Mouse (Mus musculus): ENCODE measurements around the gene Gm10392. TPM values are rescaled to one million over a fixed set of nuclear protein-coding genes. Genes with fewer than 3 reads are reported as not detected.
A peak's percentile ranks its signal among the peaks of the same experiment; 100 is the strongest.

Gm10392 gene
- polyA plus RNA-seq, 1 experiment from 2014 or later, result not detected

DNA sequence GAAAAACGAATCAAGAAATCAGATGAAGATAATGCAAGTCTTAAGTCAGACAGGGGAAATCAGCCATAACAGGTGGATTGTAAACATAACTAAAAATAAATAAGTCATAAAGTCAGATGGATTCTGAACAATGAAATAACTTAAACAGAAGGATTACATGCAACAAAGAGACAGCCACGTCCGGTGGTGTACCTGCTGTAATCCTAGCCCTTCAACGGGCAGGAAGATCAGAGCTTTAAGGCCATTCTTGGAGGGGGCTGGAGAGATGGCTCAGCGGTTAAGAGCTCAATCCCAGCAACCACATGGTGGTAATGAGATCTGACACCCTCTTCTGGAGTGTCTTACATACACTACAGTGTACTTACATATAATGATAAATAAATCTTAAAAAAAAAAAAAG, 7.7 kb downstream of the Gm10392 start:
- Histone ChIP-seq H3K27ac (ENCODE audit: low read length) (no peak overlapping the region), H3K9ac (ENCODE audit: low read length) (no peak overlapping the region), H3K9me3 (ENCODE audit: control insufficient read depth, low read length) (no peaks in the 10 kb centered on the region), H3K27me3 (ENCODE audit: control insufficient read depth, insufficient read depth, low read depth, low read length) (peaks cover 8% of the 10 kb centered on the region; the same call in 1 of the 2 replicates), H3K4me2 (ENCODE audit: low read depth, low read length) (no peak overlapping the region), H3K36me3 (ENCODE audit: control insufficient read depth, insufficient read depth, low read length) (peaks cover 2% of the 10 kb centered on the region; the same call in 1 of the 2 replicates), H3K4me3 (ENCODE audit: low read length) (no peak overlapping the region), H3K4me1 (replicated peaks; ENCODE audit: control insufficient read depth, insufficient read depth, low read length) (peaks cover 41% of the 10 kb centered on the region)
- no peak for ATAC-seq (ENCODE audit: low read depth)
- 71% methylated on average over 5 of the region's 5 CpGs for WGBS

DNA sequence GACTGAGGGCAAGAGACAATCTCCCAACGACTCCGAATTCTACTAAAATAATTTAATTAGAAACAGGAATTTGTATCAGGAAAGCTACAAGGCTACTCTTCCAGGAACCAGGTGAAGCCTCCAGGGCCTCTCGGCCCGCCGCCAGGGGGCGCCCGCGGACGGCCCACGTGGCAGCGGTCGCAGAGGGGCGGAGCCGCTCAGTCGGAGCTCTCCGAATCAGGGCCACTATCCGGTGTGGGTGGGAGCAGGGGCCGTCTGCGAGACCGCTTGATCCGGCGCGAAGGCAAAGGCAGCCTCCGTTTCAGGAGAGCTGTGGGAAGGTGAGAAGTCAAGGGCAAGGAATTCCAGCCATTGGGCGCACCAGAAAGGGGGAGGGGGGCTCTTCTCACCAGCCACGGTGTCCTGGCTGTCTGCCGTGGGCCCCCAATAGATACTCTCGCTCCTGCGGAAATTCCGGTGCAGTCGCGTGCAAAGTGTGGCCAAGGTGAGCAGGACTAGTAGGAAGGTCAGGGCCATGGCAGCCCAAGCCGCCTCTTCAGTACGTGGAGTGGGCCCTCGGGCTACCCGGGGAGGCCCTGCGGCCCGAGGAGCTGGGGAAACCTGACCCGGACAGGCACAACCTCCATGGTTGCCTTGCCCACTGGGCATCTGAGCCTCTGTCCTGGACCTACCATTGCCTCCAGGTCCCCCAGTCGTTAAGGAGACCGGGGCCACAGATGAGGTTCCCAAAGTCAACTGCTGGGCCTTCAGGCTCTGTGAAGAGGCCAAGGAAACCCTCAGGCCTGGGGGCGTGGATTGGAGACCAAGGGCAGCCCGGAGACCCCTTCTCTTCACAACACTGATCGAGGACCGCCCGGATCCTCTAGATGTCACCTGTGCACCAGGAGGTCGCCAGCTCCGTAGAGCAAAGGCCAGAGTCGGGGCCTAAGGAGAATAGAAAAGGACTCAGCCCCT, 10.7 kb downstream of the Gm10392 start:
- 20% methylated on average over 48 of the region's 49 CpGs for WGBS
- Histone ChIP-seq H3K4me2 (ENCODE audit: low read depth, low read length) (peak overlapping the region; percentile 88), H3K4me1 (replicated peaks; ENCODE audit: control insufficient read depth, insufficient read depth, low read length) (peaks cover 16% of the 10 kb centered on the region), H3K9ac (ENCODE audit: low read length) (peak overlapping the region; percentile 66), H3K27ac (ENCODE audit: low read length) (no peak overlapping the region), H3K27me3 (ENCODE audit: control insufficient read depth, insufficient read depth, low read depth, low read length) (no peaks in the 10 kb centered on the region), H3K9me3 (ENCODE audit: control insufficient read depth, low read length) (no peaks in the 10 kb centered on the region), H3K36me3 (ENCODE audit: control insufficient read depth, insufficient read depth, low read length) (peaks cover 24% of the 10 kb centered on the region), H3K4me3 (ENCODE audit: low read length) (peak overlapping the region; percentile 46)
- peak; percentile 66 for ATAC-seq (ENCODE audit: low read depth)

DNA sequence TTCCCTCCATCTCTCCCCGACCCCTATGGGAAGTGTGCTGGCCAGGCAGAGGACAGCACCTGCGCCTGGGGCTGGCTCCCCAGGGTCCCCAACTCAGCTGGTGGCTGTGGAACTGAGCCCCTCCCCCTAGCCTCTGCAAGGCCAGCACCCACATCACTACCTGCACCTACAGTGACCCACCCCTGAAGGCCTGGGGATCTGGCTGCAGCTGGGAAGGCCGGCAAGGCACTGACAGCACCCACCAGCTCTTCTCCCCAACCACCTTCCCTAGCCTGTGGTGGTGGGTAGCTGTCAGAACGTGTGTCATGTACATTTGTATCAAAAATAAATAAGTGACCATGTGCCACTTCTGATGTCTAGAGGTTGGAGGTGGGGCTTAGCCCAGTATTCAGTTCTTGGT, 11.6 kb downstream of the Gm10392 start:
- H3K4me2 ChIP-seq (ENCODE audit: low read depth, low read length), result no peak overlapping the region
- no peak overlapping the region for H3K4me3 ChIP-seq (ENCODE audit: low read length)
- H3K9ac ChIP-seq (ENCODE audit: low read length), result no peak overlapping the region
- no peak for ATAC-seq (ENCODE audit: low read depth)
- H3K4me1 ChIP-seq (replicated peaks; ENCODE audit: control insufficient read depth, insufficient read depth, low read length), result peaks cover 15% of the 10 kb centered on the region
- H3K9me3 ChIP-seq (ENCODE audit: control insufficient read depth, low read length), result no peaks in the 10 kb centered on the region
- H3K27me3 ChIP-seq (ENCODE audit: control insufficient read depth, insufficient read depth, low read depth, low read length), result no peaks in the 10 kb centered on the region
- H3K27ac ChIP-seq (ENCODE audit: low read length), result no peak overlapping the region
- peaks cover 26% of the 10 kb centered on the region for H3K36me3 ChIP-seq (ENCODE audit: control insufficient read depth, insufficient read depth, low read length)
- WGBS, result 61% methylated on average over 4 of the region's 4 CpGs

DNA sequence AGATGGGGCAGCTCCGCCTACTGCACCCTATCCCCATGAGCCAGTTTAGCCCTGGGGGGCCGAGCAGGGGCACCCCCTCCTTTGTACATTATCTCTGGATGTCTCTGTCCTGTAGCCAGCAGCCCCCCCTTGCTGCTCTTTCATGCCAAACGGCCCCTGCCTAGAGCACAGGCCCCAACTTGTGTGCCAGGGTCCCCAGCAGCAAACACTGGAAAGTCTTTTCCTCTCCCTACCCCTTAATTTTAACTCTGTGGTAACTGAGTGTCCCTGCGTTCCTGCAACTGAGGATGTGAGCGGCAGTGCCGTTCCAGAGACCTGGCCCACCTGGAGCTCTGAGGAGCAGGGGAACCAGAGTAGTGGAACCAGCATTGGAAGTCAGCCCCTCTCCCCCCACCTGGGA, 12.1 kb downstream of the Gm10392 start:
- no peak overlapping the region for H3K4me2 ChIP-seq (ENCODE audit: low read depth, low read length)
- H3K36me3 ChIP-seq (ENCODE audit: control insufficient read depth, insufficient read depth, low read length), result peaks cover 26% of the 10 kb centered on the region
- H3K9me3 ChIP-seq (ENCODE audit: control insufficient read depth, low read length), result no peaks in the 10 kb centered on the region
- H3K4me1 ChIP-seq (replicated peaks; ENCODE audit: control insufficient read depth, insufficient read depth, low read length), result peaks cover 11% of the 10 kb centered on the region
- WGBS, result 84% methylated on average over 6 of the region's 6 CpGs
- no peak overlapping the region for H3K27ac ChIP-seq (ENCODE audit: low read length)
- no peak for ATAC-seq (ENCODE audit: low read depth)
- no peaks in the 10 kb centered on the region for H3K27me3 ChIP-seq (ENCODE audit: control insufficient read depth, insufficient read depth, low read depth, low read length)
- no peak overlapping the region for H3K4me3 ChIP-seq (ENCODE audit: low read length)
- H3K9ac ChIP-seq (ENCODE audit: low read length), result no peak overlapping the region

DNA sequence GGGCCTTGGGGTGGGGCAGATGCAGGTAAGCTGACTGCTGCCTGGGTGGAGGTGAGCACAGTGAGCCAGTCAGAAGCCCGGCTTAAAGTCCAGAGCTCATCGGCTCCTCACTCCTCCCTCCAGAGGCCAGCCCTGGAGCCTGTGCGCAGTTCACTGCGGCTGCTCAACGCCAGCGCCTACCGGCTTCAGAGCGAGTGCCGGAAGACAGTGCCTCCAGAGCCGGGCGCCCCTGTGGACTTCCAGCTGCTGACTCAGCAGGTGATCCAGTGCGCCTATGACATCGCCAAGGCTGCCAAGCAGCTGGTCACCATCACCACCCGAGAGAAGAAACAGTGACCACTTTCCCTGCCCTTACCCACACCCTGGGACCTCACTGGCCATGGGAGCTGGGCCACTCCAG, 12.7 kb downstream of the Gm10392 start:
- Histone ChIP-seq H3K4me3 (ENCODE audit: low read length) (no peak overlapping the region), H3K36me3 (ENCODE audit: control insufficient read depth, insufficient read depth, low read length) (peaks cover 26% of the 10 kb centered on the region), H3K9me3 (ENCODE audit: control insufficient read depth, low read length) (no peaks in the 10 kb centered on the region), H3K27me3 (ENCODE audit: control insufficient read depth, insufficient read depth, low read depth, low read length) (no peaks in the 10 kb centered on the region), H3K27ac (ENCODE audit: low read length) (no peak overlapping the region), H3K9ac (ENCODE audit: low read length) (no peak overlapping the region), H3K4me1 (replicated peaks; ENCODE audit: control insufficient read depth, insufficient read depth, low read length) (peaks cover 6% of the 10 kb centered on the region), H3K4me2 (ENCODE audit: low read depth, low read length) (no peak overlapping the region)
- ATAC-seq (ENCODE audit: low read depth), result no peak
- WGBS, result 84% methylated on average over 14 of the region's 14 CpGs

DNA sequence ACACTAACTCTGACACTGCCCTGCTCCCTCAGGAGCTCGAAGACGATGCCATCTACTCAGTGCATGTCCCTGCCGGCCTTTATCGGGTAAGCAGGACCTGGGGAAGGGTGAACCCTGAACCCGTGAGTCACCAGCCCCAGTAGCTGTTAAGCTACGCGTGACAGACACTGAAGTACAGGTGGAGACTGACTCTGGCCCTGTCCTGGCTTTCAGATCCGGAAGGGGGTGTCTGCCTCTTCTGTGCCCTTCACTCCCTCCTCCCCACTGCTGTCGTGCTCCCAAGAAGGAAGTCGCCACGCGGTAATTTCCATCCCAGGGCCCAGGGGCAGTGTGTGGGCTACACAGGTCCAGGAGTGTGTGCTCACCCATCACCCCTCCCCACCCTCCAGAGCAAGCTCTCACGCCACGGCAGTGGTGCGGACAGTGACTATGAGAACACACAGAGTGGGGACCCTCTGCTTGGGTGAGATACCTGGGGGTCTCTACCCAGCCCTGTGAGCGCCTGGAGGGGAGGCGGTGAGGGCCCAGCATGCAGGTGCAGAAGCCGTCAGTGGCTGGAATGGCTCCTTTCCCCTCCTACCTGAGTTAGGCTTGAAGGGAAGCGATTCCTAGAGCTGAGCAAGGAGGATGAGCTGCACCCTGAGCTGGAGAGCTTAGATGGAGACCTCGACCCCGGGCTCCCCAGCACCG, 13.6 kb downstream of the Gm10392 start:
- Histone ChIP-seq H3K4me2 (ENCODE audit: low read depth, low read length) (no peak overlapping the region), H3K9ac (ENCODE audit: low read length) (no peak overlapping the region), H3K4me1 (replicated peaks; ENCODE audit: control insufficient read depth, insufficient read depth, low read length) (peaks cover 9% of the 10 kb centered on the region), H3K36me3 (ENCODE audit: control insufficient read depth, insufficient read depth, low read length) (peaks cover 29% of the 10 kb centered on the region), H3K4me3 (ENCODE audit: low read length) (no peak overlapping the region), H3K27ac (ENCODE audit: low read length) (no peak overlapping the region), H3K27me3 (ENCODE audit: control insufficient read depth, insufficient read depth, low read depth, low read length) (no peaks in the 10 kb centered on the region), H3K9me3 (ENCODE audit: control insufficient read depth, low read length) (no peaks in the 10 kb centered on the region)
- ATAC-seq (ENCODE audit: low read depth), result no peak
- WGBS, result 87% methylated on average over 22 of the region's 22 CpGs

DNA sequence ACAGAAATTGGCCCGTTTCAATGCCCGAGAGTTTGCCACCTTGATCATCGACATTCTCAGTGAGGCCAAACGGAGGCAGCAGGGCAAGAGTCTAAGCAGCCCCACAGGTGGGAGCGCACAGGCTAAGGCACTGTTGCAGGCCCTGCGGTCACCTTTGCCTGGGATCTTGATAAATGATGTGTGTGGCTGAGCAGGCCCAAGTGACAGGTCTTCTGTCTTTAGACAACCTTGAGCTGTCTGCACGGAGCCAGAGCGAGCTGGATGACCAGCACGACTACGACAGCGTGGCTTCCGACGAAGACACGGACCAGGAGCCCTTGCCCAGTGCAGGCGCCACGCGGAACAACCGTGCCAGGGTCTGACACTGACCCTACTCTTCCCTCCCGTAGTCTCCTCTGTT, 14.6 kb downstream of the Gm10392 start:
- no peaks in the 10 kb centered on the region for H3K9me3 ChIP-seq (ENCODE audit: control insufficient read depth, low read length)
- H3K27me3 ChIP-seq (ENCODE audit: control insufficient read depth, insufficient read depth, low read depth, low read length), result no peaks in the 10 kb centered on the region
- no peak for ATAC-seq (ENCODE audit: low read depth)
- no peak overlapping the region for H3K4me2 ChIP-seq (ENCODE audit: low read depth, low read length)
- peaks cover 33% of the 10 kb centered on the region for H3K36me3 ChIP-seq (ENCODE audit: control insufficient read depth, insufficient read depth, low read length)
- H3K9ac ChIP-seq (ENCODE audit: low read length), result no peak overlapping the region
- WGBS, result 85% methylated on average over 19 of the region's 19 CpGs
- peaks cover 10% of the 10 kb centered on the region for H3K4me1 ChIP-seq (replicated peaks; ENCODE audit: control insufficient read depth, insufficient read depth, low read length)
- H3K4me3 ChIP-seq (ENCODE audit: low read length), result no peak overlapping the region
- H3K27ac ChIP-seq (ENCODE audit: low read length), result no peak overlapping the region

DNA sequence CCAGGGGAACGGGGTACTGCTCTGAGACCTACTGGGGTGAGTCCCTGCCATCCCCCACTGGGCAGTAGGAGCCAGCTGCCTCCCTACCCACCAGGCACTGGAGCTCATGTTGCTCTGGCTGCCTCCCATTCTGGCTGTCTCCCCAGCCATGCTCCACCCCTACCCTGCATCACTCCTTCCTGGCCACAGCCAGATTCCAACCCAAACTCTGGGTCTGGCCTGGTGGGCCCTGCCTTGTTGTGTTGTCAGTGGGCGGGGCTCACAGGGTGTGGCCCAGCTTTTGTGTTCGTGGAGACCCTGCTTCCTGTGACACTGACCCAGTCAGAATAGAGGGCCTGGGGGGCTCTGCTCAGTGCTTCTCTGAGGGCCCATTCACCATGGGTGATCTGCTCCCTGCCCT, 15.5 kb downstream of the Gm10392 start:
- ATAC-seq (ENCODE audit: low read depth), result peak; percentile 27
- Histone ChIP-seq H3K27me3 (ENCODE audit: control insufficient read depth, insufficient read depth, low read depth, low read length) (no peaks in the 10 kb centered on the region), H3K4me3 (ENCODE audit: low read length) (no peak overlapping the region), H3K27ac (ENCODE audit: low read length) (no peak overlapping the region), H3K4me2 (ENCODE audit: low read depth, low read length) (no peak overlapping the region), H3K9me3 (ENCODE audit: control insufficient read depth, low read length) (no peaks in the 10 kb centered on the region), H3K4me1 (replicated peaks; ENCODE audit: control insufficient read depth, insufficient read depth, low read length) (peaks cover 10% of the 10 kb centered on the region), H3K9ac (ENCODE audit: low read length) (no peak overlapping the region), H3K36me3 (ENCODE audit: control insufficient read depth, insufficient read depth, low read length) (peaks cover 33% of the 10 kb centered on the region)
- 59% methylated on average over 3 of the region's 3 CpGs for WGBS

DNA sequence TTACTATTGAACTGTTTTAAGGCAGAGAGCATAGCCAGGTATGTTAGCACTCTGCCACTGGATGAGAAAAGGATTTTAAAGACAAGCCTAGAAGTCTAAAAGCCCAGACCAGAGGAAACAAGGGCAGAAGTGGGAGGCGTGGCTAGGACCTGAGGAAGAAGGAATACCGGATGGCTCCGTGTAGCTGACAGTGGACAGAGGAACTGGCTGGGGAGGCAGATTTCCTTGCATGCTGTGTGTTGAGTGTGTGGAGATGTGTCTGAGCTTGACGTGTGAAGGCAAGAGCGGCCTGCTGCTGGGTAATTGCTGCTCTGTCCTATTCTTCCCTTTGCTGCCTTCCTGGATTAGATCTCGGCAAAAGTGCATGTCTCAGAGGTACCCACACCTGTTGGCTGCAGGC, 16.5 kb downstream of the Gm10392 start:
- no peak overlapping the region for H3K27ac ChIP-seq (ENCODE audit: low read length)
- H3K4me1 ChIP-seq (replicated peaks; ENCODE audit: control insufficient read depth, insufficient read depth, low read length), result peaks cover 16% of the 10 kb centered on the region
- no peak overlapping the region for H3K4me2 ChIP-seq (ENCODE audit: low read depth, low read length)
- H3K4me3 ChIP-seq (ENCODE audit: low read length), result no peak overlapping the region
- no peak for ATAC-seq (ENCODE audit: low read depth)
- no peaks in the 10 kb centered on the region for H3K9me3 ChIP-seq (ENCODE audit: control insufficient read depth, low read length)
- no peak overlapping the region for H3K9ac ChIP-seq (ENCODE audit: low read length)
- 65% methylated on average over 6 of the region's 6 CpGs for WGBS
- H3K27me3 ChIP-seq (ENCODE audit: control insufficient read depth, insufficient read depth, low read depth, low read length), result no peaks in the 10 kb centered on the region
- peaks cover 33% of the 10 kb centered on the region for H3K36me3 ChIP-seq (ENCODE audit: control insufficient read depth, insufficient read depth, low read length)
